Mouse (Mus musculus): ENCODE measurements around the gene Ripply2.
"Not testable (repeated sequence)": the region's sequence is repeated elsewhere in the genome, so short reads cannot be mapped to it uniquely, and the experiment has no call there.

Ripply2 gene

DNA sequence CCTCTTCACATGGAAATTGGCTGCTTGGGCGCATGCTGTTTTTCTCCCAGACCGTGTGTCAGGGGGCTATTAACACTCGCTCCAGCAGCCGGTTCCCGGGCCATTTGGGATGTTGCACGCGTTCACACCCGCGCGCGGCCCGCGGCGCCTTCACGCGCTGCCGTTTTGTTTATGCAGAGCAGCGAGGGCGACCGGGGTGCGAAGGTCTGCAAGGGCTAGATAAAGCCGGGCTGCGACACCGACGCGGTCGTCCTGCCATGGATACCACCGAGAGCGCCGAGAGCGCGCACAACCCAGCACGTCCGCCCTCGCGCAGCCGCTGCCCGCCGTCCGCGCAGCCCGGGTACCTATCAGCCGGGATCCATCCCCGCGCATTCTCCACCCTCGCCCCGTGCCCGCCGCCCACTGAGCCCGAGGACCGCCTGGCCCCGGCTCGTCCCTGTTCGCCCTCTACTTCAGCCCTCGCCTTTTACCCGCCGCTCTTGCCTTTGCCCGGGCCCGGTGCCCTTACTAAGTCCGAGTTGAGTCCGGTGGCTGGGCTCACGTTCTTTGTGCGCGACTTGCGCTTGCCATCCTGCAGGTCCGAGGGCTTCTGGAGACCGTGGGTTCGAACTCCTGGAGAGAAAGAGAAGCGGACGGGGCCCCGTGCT lies at the start of gene Ripply2:
Gene Ripply2 (plus strand): TSS at position 250 of the 650 bp plus-strand sequence.
- peak; percentile 28 to 47 for DNase-seq (ENCODE audit: low spot score in 2 of 2)

DNA sequence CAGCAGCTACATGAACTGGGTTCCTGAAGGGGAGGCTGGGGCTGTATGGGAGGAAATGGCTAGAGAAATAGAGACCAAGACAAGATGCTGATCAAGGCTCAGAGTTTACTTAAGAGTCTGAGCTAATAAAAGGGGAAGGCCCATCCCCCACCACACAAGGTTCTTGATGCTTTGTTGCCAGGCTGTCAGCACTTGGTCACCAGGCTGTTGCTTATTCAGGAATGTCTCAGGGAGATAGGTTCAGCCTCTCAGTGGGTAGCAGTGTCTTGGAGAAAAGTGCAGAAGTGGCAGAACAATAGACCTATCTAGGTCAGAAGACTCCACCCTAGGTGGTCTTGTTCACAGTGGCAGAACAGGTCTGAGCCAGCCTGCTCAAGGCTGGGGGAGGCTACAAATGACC lies 42.9 kb upstream of the Ripply2 start:
- DNase-seq (ENCODE audit: low spot score in 2 of 2), result not testable (repeated sequence)

DNA sequence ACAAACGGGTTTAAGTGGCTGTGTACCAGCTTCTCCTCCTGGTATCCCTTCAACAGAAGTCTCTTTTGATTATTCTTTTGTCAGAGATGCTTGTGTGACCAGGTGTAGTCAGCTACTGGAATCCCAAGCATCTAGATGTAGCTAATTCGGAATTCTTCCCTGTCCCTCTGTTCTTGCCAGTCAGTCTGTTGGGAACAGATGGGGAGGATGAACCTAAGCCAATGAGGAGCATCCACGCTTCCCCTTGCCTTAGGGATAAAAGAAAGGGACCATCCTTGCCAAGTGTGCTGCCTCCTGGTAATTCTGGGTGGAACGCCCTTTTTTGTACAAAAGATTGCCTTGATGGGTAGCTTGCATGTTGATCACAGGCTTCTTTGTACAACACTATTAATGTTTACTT lies 41.8 kb upstream of the Ripply2 start:
- DNase-seq (ENCODE audit: low spot score in 2 of 2), result peak in 1 of 2 experiments; percentile 4

DNA sequence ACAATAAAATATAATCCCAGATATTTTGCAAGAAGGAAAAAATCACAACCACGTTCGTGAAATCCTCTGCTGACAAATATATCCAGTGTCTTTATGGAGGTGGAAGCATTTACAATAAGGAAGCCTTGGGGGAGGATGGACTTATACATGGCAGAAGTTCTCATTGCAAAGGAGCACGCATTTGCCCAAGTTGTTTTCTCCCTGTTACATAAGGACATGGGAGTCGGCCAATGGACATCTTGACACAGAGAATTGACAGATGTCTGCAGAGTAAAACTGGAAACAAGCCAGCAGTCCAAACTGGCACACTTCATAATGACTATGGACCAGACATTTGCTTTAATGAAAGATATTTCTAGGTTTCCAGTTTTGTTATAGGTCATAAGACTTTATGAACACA lies 38.4 kb upstream of the Ripply2 start:
- DNase-seq (ENCODE audit: low spot score in 2 of 2), result peak in 1 of 2 experiments; percentile 22

DNA sequence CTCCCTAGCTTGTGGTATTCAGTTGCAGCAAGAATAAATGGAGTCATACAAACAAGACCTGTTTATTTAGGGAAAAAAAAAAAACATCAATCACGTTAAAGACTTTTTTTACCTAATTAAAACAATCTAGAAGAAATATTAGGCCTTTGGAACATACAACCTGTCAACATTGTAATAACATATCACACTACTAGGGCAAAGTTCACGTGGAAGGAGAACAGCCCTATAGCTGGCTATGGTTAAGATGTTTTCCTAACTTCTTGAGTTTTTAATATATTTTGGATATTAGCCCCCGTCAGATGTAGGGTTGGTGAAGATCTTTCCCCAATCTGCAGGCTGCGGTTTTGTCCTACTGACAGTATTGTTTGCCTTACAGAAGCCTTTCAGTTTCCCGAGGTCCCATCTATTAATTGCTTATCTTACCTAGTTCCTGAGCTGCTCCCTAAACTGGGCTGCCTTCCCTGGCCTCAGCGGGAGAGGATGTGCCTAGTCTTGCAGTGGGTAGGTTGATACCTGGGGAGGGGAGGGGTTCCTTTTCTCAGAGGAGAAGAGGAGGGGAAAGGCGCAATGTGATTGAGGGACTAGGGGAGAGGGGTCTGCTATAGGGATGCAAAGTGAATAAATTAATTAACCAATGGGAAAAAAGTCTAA lies 37.0 kb upstream of the Ripply2 start:
- no peak for DNase-seq (ENCODE audit: low spot score in 2 of 2)

DNA sequence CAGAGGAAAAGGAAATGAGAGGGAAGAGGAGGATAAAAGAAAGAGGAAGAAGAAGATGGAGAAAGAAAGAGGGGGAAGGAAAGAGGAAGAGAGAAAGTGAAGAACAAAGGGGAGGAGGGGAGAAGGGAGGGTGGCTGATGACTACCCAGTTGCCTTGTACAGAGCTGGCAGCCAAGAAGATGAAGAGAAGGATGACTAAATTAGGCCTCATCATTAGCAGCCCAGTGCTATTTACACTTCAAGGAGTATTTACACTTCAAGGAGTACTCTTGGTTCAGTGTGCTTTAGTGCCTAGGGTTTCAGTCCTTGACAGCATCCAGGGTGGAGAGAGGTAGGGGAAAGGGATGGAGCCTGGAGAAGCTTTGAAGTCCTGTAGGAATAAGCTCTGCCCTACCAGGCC lies 35.3 kb upstream of the Ripply2 start:
- no peak for DNase-seq (ENCODE audit: low spot score in 2 of 2)

DNA sequence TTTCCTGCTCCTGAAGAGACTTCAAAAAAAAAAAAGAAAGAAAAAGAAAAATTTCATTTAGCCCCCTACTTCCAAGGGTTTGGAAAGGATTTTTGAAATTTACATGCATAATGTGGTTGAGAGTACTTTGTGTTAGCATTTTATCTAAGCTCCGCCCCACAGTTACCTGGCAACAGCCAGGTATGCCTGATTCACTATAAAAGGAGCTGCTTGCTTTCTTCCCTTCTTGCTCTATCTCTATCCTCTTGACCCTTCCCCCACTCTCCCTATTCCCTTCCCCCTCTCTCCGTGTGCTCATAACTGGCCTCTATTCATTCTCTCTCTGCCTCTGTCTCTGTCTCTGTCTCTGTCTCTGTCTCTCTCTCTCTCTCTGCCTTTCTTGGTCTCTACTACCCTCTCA lies 34.4 kb upstream of the Ripply2 start:
- DNase-seq (ENCODE audit: low spot score in 2 of 2), result no peak

DNA sequence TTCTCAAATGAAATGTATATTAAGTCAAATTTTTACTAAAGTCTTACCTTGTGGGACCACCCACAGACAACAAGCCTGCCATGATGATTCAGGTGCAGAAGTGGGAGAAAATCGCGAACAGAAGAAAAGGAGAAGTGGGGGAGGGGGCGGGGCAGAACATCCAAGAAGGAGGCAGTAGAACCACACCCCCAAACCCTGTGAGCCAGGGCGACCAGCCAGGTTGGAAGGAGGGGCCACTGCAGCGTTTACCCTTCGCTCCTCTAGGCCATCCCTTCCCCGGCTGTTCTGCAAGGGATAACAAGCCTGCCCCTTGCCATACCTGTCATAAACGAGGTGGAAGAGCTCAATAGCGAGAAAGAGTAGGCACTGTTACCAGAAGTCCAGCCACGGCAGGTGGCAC lies 33.8 kb upstream of the Ripply2 start:
- peak in 1 of 2 experiments; percentile 3 for DNase-seq (ENCODE audit: low spot score in 2 of 2)

DNA sequence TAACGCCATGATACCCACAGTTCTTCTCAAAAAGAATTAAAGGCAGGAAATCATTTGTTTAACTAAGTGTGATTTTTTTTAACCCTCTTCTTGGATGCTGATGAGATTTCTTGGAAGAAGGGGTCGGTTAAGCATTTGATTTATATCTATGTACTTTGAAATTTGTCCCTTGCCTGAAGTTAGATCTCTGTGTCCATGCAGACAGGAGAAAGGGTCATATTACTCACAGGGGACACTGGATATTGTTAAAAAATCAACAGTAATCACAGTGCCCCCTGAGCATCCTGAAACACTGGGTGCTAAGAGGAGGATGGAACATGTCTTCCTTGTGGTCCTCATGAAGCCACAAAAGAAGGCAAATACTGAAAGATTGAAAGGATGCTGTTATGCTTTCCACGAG lies 30.8 kb upstream of the Ripply2 start:
- no peak for DNase-seq (ENCODE audit: low spot score in 2 of 2)

DNA sequence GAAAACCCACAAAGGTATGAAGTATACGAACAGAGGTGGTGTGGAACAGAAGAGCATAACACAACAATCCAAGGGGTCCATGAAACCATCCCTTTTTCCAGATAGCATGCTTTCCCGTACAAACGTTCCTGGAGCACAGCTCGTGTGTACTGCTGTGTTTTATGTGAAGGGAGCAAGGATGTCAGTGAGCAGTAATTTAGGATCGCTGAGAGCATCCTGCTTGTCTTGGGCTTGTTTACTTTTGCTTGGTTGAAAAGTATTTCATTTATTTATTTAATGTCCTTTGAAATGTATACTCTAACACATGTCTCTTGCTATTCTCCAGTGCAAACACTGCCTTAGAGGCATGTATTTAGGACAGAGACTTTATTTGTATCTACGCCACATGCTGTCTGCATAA lies 30.2 kb upstream of the Ripply2 start:
- DNase-seq (ENCODE audit: low spot score in 2 of 2), result no peak

DNA sequence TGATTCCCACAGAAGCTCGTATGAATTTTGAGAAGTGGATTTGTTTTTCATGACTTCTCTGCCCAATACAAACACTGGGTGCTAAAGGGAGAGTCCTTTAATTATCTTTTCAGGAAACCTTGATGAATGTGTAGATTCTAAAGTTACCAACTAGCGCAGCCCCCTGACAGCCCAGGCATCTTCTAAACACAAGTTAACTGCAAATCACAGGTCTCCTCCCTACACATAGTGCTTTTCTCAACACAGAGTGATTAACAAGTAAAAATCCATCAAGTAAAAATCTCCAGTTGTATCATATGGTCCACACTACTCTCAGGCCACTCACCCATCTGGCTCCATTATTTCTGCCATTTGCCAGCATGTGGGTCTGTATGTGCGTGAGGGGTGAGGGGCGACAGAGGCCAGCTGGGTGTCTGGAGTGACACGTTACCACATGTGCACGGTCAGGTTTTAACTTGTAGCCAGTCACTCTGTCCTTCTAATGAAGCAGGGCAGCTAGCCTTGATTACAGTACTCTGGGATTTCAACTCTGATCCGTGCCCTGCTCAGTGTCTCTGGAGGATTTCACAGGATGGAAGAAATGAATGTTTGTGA lies 28.5 kb upstream of the Ripply2 start:
- DNase-seq (ENCODE audit: low spot score in 2 of 2), result no peak

DNA sequence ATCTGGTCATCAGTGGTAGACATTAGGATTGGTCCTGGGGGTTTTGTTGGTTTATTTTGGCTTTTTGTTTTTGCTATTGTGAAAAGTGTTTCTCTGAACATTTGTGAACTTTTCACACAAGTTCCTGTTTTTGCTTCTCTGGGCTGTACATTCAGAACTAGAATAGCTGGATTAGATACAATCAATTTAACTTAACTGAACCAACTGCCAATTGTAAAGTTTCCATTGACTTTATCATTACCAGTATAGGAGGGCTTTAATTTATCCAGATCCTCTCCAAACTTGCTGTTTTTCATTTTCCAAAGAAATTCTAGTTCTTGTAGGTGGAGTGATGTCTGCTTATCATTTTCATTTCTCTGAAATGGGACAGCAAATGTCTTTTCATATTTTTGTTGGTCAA lies 25.5 kb upstream of the Ripply2 start:
- DNase-seq (ENCODE audit: low spot score in 2 of 2), result no peak

DNA sequence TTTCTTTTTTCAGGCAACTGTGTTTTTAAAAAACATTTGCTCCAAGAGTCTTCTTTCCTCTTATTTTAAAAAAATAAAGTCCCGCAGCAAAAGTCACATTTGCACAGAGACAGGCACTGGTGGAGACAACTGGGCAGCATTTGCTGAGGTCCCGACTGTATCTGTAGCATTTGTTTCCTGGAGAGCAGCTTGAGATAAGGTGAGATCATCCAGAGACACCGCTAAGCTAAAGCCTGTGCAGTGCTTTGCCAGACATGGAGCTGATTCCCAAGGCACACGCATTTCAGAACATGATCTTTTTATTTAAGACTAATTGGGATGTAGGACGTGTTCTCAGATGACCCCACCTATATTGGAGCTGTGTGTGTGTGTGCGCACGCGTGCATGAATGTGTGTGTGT lies 23.6 kb upstream of the Ripply2 start:
- DNase-seq (ENCODE audit: low spot score in 2 of 2), result no peak

DNA sequence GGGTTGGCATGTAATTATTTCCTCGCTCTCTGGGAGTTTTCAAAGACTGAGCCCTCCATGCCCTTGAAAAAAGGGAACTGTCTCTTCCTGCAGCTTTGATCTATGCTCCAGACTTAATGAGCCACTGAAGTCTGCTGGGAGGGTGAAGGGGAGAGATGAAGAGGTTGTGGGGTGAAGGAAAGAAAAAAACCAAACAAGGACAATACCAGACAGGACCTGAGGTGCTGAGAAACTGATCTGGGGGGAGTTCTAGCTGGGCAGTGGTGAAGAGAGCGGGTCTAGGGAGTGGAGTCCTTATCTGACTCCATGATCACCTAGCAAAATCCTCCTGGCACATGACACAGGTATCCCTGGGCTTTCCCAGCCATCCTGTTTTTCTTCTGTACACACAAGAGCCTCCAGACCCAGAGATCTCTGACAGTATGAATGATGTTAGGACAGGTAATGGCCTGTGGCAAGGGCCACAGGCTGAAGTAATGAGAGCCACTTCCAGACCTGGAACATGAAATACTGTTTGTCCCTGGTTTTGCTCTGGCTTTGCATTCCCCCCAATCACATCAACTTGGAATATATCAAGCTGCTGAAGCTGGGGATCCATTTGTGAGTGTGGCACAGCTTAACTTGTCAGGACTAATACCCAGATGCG lies 18.2 kb upstream of the Ripply2 start:
- no peak for DNase-seq (ENCODE audit: low spot score in 2 of 2)

DNA sequence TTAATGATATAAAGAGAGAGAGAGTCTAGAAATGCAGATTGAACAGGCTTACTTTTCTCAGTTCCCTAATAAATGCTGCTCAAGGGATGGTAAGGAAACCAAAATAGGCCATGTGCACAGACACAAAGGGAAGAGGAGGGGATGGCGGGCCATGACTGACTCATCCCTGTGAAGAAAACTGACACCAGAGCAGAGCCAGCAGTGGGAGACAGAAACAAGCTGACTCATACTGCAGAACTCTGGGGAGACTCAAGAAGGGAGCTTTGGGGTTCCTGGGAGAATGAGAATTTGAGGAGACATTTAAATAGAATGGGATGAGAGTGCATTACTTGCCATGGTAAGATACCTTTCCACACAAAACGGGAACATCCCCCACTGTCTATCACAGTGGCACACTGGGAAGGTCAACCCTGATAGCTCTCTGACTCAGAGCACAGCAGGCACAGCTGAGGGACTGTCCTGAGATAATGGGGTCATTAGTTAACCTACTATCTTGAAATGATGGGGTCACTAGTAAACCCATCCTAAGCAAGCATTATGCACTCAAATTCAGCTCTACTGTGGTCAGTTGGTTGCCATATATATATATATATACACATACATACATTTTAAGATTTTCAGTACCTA lies 15.3 kb upstream of the Ripply2 start:
- DNase-seq (ENCODE audit: low spot score in 2 of 2), result no peak

DNA sequence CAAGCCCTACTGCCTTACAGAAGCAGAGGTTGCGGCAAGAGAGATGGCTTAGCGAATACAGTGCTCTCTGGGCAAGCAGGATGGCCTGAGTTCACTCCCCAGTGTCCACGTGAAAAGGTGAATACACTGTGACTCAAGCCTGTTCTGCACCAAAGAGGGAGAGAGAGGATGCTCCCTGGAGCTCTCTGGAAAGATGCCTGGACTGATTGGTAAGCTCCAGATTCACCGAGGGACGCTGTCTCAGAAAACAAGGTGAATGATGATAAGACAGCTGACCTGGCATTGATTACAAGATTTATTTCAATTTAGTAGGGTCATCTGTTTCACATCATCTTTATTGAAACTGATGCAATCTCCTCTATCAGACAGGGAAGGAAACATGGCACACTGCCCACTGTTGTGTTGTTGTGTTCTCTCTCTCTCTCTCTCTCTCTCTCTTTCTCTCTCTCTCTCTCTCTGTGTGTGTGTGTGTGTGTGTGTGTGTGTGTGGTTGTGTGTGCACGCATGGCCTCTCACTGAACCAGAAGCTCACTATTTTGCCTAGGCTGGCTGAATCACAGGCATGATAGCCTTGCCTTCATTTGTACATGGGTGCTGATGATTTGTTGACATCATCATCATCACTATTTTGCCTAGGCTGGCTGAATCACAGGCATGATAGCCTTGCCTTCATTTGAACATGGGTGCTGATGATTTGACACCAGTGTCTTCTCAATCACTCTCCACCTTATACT lies 10.5 kb upstream of the Ripply2 start:
- no peak for DNase-seq (ENCODE audit: low spot score in 2 of 2)

DNA sequence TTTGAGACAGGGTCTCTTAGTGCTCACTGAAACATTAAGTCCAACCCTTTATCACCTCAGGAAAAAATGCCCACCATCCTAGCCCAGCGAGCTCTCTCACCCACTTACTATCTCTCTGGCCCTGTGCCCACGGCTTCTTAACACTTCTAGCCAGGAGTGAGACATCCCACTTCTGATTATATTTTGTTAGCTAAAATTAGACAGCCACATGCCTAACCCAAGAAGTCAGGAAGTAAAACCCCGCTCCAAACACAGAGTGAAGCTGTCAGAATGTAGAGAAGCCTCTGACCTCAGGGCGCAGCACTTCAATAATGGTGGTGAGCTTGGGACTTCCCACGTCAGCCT lies 9.9 kb upstream of the Ripply2 start:
- no peak for DNase-seq (ENCODE audit: low spot score in 2 of 2)

DNA sequence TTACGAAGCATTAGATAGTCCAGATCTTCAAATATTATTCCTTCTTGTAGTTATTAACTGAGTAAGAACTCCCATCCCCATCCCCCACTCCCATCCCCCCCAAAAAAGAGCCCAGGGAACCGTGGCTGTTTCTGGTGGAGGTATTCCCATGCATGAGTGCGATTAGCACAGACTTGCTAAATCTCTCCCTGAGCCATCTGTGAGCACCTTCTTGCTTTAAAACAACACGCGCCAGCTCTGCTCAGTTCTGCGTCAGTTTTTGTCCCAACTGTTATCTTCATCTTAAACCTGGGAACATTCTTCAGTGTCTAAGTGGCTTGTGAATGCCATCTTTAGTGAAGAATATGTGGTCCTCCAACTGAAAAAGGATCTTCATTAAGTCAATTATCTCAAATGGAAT lies 6.8 kb upstream of the Ripply2 start:
- no peak for DNase-seq (ENCODE audit: low spot score in 2 of 2)

DNA sequence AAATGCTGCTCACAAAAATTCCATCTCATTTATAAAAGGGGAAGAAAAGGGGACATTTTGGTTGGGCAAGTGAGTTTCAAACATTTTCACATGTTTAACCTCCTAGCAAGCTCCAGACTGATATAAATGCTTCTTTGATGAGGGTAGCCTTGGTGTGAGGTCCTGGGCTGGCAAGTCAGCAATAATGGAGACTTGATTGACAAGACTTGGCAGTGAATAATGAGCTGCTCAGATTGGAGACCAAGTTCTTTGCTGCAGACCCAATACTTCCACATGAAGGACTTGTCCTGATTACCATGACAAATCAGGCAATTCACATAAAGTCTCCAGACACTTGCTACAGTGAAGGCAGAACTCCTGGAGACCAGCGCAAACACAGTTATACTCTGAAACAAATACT lies 6.4 kb upstream of the Ripply2 start:
- no peak for DNase-seq (ENCODE audit: low spot score in 2 of 2)

DNA sequence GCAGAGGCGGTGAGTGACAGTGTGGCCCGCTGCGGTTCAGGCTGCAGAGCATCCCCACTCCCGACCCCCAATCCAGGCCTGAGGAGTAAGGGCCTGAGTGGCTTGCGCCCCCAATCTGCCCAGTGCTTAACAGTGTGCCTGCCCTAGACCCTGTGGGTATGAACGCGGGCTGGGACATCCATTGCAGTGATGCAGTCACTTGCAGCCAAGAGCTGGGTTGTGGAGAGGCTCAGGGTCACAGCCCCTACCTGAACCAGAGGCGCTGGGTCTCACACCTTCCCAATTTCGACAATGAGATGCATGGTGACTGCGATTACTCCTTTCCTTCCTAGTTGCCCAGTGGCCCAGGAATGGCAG lies 579 bp downstream of the Ripply2 start:
- no peak for DNase-seq (ENCODE audit: low spot score in 2 of 2)

DNA sequence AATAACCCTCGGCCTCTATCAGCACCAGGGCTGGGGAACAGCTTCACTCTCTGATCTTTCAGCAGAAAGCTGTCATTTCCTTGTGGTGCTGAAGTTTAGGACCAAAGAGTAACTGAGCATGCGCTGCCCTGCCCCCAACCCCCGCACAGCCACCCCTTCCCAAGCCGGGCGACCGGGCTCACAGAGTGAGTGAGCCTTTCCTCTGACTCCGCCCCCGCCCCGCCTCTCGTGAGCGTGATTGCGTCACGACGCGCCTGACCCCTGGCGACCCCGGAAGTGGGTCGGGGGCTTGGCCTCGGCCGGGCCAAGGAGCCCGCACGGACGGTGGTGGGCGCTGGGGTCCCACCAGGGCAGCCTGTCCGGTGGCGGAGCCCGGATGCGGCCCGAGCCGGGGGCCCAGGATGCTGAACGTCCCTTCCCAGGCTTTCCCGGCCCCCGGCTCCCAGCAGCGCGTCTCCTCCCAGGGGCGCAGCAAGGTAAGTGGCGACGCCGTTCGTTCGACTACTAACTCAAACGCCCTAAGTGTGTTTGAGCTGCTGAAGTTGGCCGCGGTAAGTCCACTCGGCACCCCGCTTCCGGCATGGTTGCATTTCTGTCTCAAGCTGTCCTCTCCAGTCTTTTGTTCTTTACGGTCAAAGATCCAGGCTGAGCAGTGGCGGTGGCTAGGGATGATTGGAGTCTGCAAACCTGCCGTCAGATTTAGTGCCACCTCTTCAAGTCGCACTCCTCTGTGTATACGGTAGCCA lies 6.6 kb downstream of the Ripply2 start, which contains the start of gene Cyb5r4:
Gene Cyb5r4 (plus strand): TSS at position 237 of the 746 bp plus-strand sequence.
- DNase-seq (ENCODE audit: low spot score in 2 of 2), result peak; percentile 91 to 97

All from cerebellum, postnatal 4 days (tissue).